Mouse (Mus musculus) midbrain, embryonic 15.5 days (tissue): ENCODE measurements around the gene Rabac1. TPM values are rescaled to one million over a fixed set of nuclear protein-coding genes. Genes with fewer than 3 reads are reported as not detected.

ENCODE experiments used
- ATAC-seq: fragments of 200-750 bp; cut with Nextera tagmentation; replicated peaks from 2 replicates; pipeline ENCODE4 v1.8.0; 2017; ENCODE audit warnings: moderate TSS enrichment
- H3K27ac ChIP-seq: fragments of 300-500 bp; sonication (generic); 2 replicates; pipeline ENCODE4 v1.5.1; 2015; ENCODE audit warnings: mild to moderate bottlenecking, inconsistent platforms
- H3K27me3 ChIP-seq: fragments of 300-500 bp; sonication (generic); replicated peaks from 2 replicates; pipeline ENCODE4 v1.6.1; 2015; ENCODE audit warnings: inconsistent platforms
- H3K36me3 ChIP-seq: fragments of 300-500 bp; sonication (generic); replicated peaks from 2 replicates; pipeline ENCODE4 v1.6.1; 2015; ENCODE audit warnings: inconsistent platforms
- H3K4me1 ChIP-seq: fragments of 300-500 bp; sonication (generic); 2 replicates; pipeline ENCODE4 v1.6.1; 2015; ENCODE audit warnings: inconsistent platforms
- H3K4me2 ChIP-seq: fragments of 300-500 bp; sonication (generic); 2 replicates; pipeline ENCODE4 v1.6.1; 2015; ENCODE audit warnings: inconsistent platforms, mild to moderate bottlenecking, moderate library complexity
- H3K4me3 ChIP-seq: fragments of 300-500 bp; sonication (generic); 2 replicates; pipeline ENCODE4 v1.5.1; 2015; ENCODE audit warnings: mild to moderate bottlenecking, inconsistent platforms
- H3K9ac ChIP-seq: fragments of 300-500 bp; sonication (generic); 2 replicates; pipeline ENCODE4 v1.6.1; 2015; ENCODE audit warnings: mild to moderate bottlenecking, inconsistent platforms
- H3K9me3 ChIP-seq: fragments of 300-500 bp; sonication (generic); 2 replicates; pipeline ENCODE4 v1.6.1; 2016; ENCODE audit warnings: inconsistent platforms
- WGBS: fragments of 180-500 bp; shearing (Covaris S2); methylation state at CpG from one replicate; pipeline ENCODE4 v1.1.7; 2015; ENCODE audit warnings: mixed read lengths; 5-methylcytosine and 5-hydroxymethylcytosine counted together
- microRNA-seq: library from miRNA; unstranded; fragments of <30 nt; microRNA quantifications from one replicate; pipeline ENCODE4, GENCODE M21; 2016
- polyA plus RNA-seq: library from polyadenylated mRNA; unstranded; fragments of >200 nt; fragmentation: Nextera tagmentation; extraction: Ambion mirVana; gene quantifications from 2 replicates; pipeline ENCODE4 v1.2.1, GENCODE M21; 2015

Gene Rabac1
- polyA plus RNA-seq, 1 experiment from 2014 or later = 275 TPM

GRCm38 (mm10) chr7:24949958-24950623 is 22.5 kb downstream of the Rabac1 start:
- H3K27ac ChIP-seq = no peak overlapping the region
- peak; percentile 24 for ATAC-seq

GRCm38 (mm10) chr7:24948774-24949173 is 23.8 kb downstream of the Rabac1 start:
- Histone ChIP-seq H3K27me3 (peaks cover 91% of the 10 kb centered on the region), H3K27ac (no peak overlapping the region), H3K4me2 (peak overlapping the region; percentile 47), H3K4me1 (peaks cover 32% of the 10 kb centered on the region), H3K4me3 (peak overlapping the region; percentile 23), H3K36me3 (no peaks in the 10 kb centered on the region), H3K9ac (peak overlapping the region; percentile 25; the same call in 1 of the 2 replicates), H3K9me3 (no peaks in the 10 kb centered on the region)
- under 1% methylated on average over 29 of the region's 29 CpGs for WGBS
- no peak for ATAC-seq

More at GRCm38 (mm10) chr7:24949958-24950623, 22.5 kb downstream of the Rabac1 start:
- no peak overlapping the region for H3K9ac ChIP-seq
- no peaks in the 10 kb centered on the region for H3K36me3 ChIP-seq
- under 1% methylated on average over 8 of the region's 8 CpGs for WGBS
- no peak overlapping the region for H3K4me3 ChIP-seq
- H3K27me3 ChIP-seq = peaks cover 81% of the 10 kb centered on the region
- H3K4me1 ChIP-seq = peaks cover 33% of the 10 kb centered on the region
- H3K9me3 ChIP-seq = no peaks in the 10 kb centered on the region
- H3K4me2 ChIP-seq = no peak overlapping the region

- Histone ChIP-seq H3K27me3 (peaks cover 91% of the 10 kb centered on the region), H3K4me2 (no peak overlapping the region), H3K9me3 (no peaks in the 10 kb centered on the region), H3K27ac (no peak overlapping the region), H3K9ac (no peak overlapping the region), H3K36me3 (no peaks in the 10 kb centered on the region), H3K4me3 (no peak overlapping the region), H3K4me1 (peaks cover 38% of the 10 kb centered on the region)
- no peak for ATAC-seq
- 3% methylated on average over 7 of the region's 7 CpGs for WGBS
These were observed 25.1 kb downstream of the Rabac1 start for GRCm38 (mm10) chr7:24947316-24948048.

- H3K36me3 ChIP-seq = no peaks in the 10 kb centered on the region
- H3K9ac ChIP-seq = no peak within 1 kb of the TSS
- H3K4me2 ChIP-seq = peak within 1 kb of the TSS; percentile 59
- peaks cover 28% of the 10 kb centered on the region for H3K4me1 ChIP-seq
- ATAC-seq = no peak
- H3K9me3 ChIP-seq = no peaks in the 10 kb centered on the region
- WGBS = under 1% methylated on average over 68 of the region's 72 CpGs
- H3K4me3 ChIP-seq = peak within 1 kb of the TSS; percentile 34
- peaks cover 89% of the 10 kb centered on the region for H3K27me3 ChIP-seq
- no peak within 1 kb of the TSS for H3K27ac ChIP-seq
These were observed 28.1 kb downstream of the Rabac1 start, which contains the start of gene Gm4881 for GRCm38 (mm10) chr7:24944257-24944950. Gene Gm4881, minus strand, starts transcription at chr7:24944494.

GRCm38 (mm10) chr7:24943641-24944040 is 28.9 kb downstream of the Rabac1 start:
- Histone ChIP-seq H3K27me3 (peaks cover 87% of the 10 kb centered on the region), H3K9me3 (no peaks in the 10 kb centered on the region), H3K4me3 (no peak overlapping the region; the same call in 1 of the 2 replicates), H3K36me3 (no peaks in the 10 kb centered on the region), H3K4me2 (no peak overlapping the region), H3K9ac (no peak overlapping the region), H3K27ac (no peak overlapping the region), H3K4me1 (peaks cover 21% of the 10 kb centered on the region)
- 4% methylated on average over 6 of the region's 6 CpGs for WGBS
- no peak for ATAC-seq

- H3K27me3 ChIP-seq = peaks cover 52% of the 10 kb centered on the region
- no peak overlapping the region for H3K27ac ChIP-seq
- ATAC-seq = no peak
- peaks cover 33% of the 10 kb centered on the region for H3K4me1 ChIP-seq
- H3K4me3 ChIP-seq = peak overlapping the region; percentile 13
- H3K4me2 ChIP-seq = peak overlapping the region; percentile 25
- 0 out of 2 replicates have a peak, but pooled peaks cover 9% of the 10 kb centered on the region for H3K36me3 ChIP-seq
- WGBS = 0% methylated on average over 15 of the region's 15 CpGs
- no peak overlapping the region for H3K9ac ChIP-seq
- no peaks in the 10 kb centered on the region for H3K9me3 ChIP-seq
These were observed 40.9 kb downstream of the Rabac1 start for GRCm38 (mm10) chr7:24931651-24932050.

GRCm38 (mm10) chr7:24930475-24930874 is 42.1 kb downstream of the Rabac1 start:
- WGBS = 37% methylated on average over 6 of the region's 6 CpGs
- no peaks in the 10 kb centered on the region for H3K9me3 ChIP-seq
- H3K36me3 ChIP-seq = peaks cover 15% of the 10 kb centered on the region; the same call in 1 of the 2 replicates
- ATAC-seq = no peak
- peak overlapping the region; percentile 25; the same call in 1 of the 2 replicates for H3K4me2 ChIP-seq
- peaks cover 52% of the 10 kb centered on the region for H3K27me3 ChIP-seq
- H3K4me3 ChIP-seq = no peak overlapping the region
- H3K4me1 ChIP-seq = peaks cover 33% of the 10 kb centered on the region
- no peak overlapping the region for H3K9ac ChIP-seq
- H3K27ac ChIP-seq = no peak overlapping the region

Small RNA genes lying within 50 kb of the gene (microRNA-seq; reads per million reads assigned to microRNA genes)
- gene Mir7046 (1.7 reads per million), gene Mir7047 (1.3 reads per million)

Other genes starting within 250 kb of the Rabac1 start
- gene Gm4763, start 245.8 kb downstream of the Rabac1 start, polyA plus RNA-seq = not detected in 2 replicates
- gene Cd177, start 212.4 kb downstream of the Rabac1 start, polyA plus RNA-seq = 0.27 and 0.57 TPM in 2 replicates
- 0.18 TPM in 1 of 2 replicates, not detected in the other for gene Ceacam10, start 195.5 kb downstream of the Rabac1 start, polyA plus RNA-seq
- 34.4 and 34.5 TPM in 2 replicates for gene Gm9844, start 110.5 kb downstream of the Rabac1 start, polyA plus RNA-seq
- gene Lypd4, start 102.8 kb downstream of the Rabac1 start, polyA plus RNA-seq = 0.13 TPM in 1 of 2 replicates, not detected in the other
- gene Dmrtc2, start 102.7 kb downstream of the Rabac1 start, polyA plus RNA-seq = 0.13 and 0.41 TPM in 2 replicates
- 1,081 and 1,108 TPM in 2 replicates for gene Rps19, start 88.4 kb downstream of the Rabac1 start, polyA plus RNA-seq
- 0.42 and 0.49 TPM in 2 replicates for gene Cd79a, start 75.4 kb downstream of the Rabac1 start, polyA plus RNA-seq
- gene Arhgef1, start 69.8 kb downstream of the Rabac1 start, polyA plus RNA-seq = 69.9 and 70.0 TPM in 2 replicates
- 5.0 and 6.4 TPM in 2 replicates for gene Gm4881, start 28.3 kb downstream of the Rabac1 start, polyA plus RNA-seq
- gene Atp1a3, start 33.2 kb upstream of the Rabac1 start, polyA plus RNA-seq = 405 and 430 TPM in 2 replicates
- 19.5 and 22.1 TPM in 2 replicates for gene Grik5, start 99.6 kb upstream of the Rabac1 start, polyA plus RNA-seq
- 39.1 and 41.3 TPM in 2 replicates for gene Zfp574, start 99.8 kb upstream of the Rabac1 start, polyA plus RNA-seq
- 45.5 and 59.1 TPM in 2 replicates for gene Pou2f2, start 207.0 kb upstream of the Rabac1 start, polyA plus RNA-seq
- 18.5 and 18.7 TPM in 2 replicates for gene Dedd2, start 247.9 kb upstream of the Rabac1 start, polyA plus RNA-seq
- 1.8 and 1.9 TPM in 2 replicates for gene Zfp526, start 248.7 kb upstream of the Rabac1 start, polyA plus RNA-seq